Mouse (Mus musculus): Measurements from ENCODE around the gene Irf4. TPM values are rescaled to one million over a fixed set of nuclear protein-coding genes. Genes with fewer than 3 reads are reported as not detected.

Gene Irf4
- polyA plus RNA-seq, 1 experiment: not detected

- Histone ChIP-seq H3K9me3 (no peaks in the 10 kb centered on the region), H3K4me3 (replicated peaks) (peak overlapping the region; percentile 81), H3K27me3 (replicated peaks) (peaks cover 69% of the 10 kb centered on the region), H3K4me1 (peaks cover 20% of the 10 kb centered on the region), H3K36me3 (replicated peaks; ENCODE audit: low read length) (no peaks in the 10 kb centered on the region)
- TF ChIP-seq FLI1 (IDR thresholded peaks at IDR 0.05; ENCODE audit: low read length) (no peak), GATA1 (IDR thresholded peaks at IDR 0.05; ENCODE audit: borderline replicate concordance, low read length) (no peak)
Measured at GRCm38 (mm10) chr13:30750461-30751303, 1.7 kb downstream of the Irf4 start.

- Histone ChIP-seq H3K4me3 (replicated peaks) (no peak overlapping the region), H3K4me1 (peaks cover 20% of the 10 kb centered on the region)
- TF ChIP-seq GATA1 (IDR thresholded peaks at IDR 0.05; ENCODE audit: borderline replicate concordance, low read length) (no peak), FLI1 (IDR thresholded peaks at IDR 0.05; ENCODE audit: low read length) (no peak)
Measured at GRCm38 (mm10) chr13:30751304-30751580, 2.2 kb downstream of the Irf4 start.

DNA sequence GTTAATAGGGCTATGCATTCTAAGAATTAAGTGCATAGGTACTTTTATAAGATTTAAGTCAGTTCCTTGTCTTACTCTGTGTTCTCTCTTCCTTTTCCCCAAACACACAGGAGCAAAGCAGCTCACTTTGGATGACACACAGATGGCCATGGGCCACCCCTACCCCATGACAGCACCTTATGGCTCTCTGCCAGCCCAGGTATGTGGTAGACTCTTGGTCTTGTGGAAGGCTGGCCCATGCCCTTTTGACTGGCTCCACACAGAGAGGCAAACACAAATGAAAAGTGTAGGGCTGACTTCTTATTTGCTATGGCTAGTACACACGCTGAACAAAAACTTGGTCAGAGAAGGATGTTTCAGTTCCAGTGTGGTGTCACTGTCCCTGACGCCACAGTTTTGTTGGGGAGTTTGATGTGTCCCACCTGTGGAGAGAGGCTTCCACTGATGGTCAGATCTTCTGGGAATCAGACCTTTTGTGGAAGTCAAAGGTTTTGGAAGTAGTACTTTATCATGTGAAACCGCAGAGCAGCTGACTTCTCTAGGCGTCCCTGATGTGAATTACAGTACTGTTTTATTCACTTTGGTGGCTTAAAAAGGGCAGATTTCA lies 3.7 kb downstream of the Irf4 start:
- no peaks in the 10 kb centered on the region for H3K36me3 ChIP-seq (replicated peaks; ENCODE audit: low read length)
- TF ChIP-seq FLI1 (IDR thresholded peaks at IDR 0.05; ENCODE audit: low read length) (no peak), GATA1 (IDR thresholded peaks at IDR 0.05; ENCODE audit: borderline replicate concordance, low read length) (no peak)
- H3K4me1 ChIP-seq: peaks cover 20% of the 10 kb centered on the region
- H3K27me3 ChIP-seq (replicated peaks): peaks cover 63% of the 10 kb centered on the region
- no peak overlapping the region for H3K4me3 ChIP-seq (replicated peaks)
- no peaks in the 10 kb centered on the region for H3K9me3 ChIP-seq

More at GRCm38 (mm10) chr13:30751304-30751580, 2.2 kb downstream of the Irf4 start:
- H3K9me3 ChIP-seq: no peaks in the 10 kb centered on the region
- H3K27me3 ChIP-seq (replicated peaks): peaks cover 66% of the 10 kb centered on the region
- no peaks in the 10 kb centered on the region for H3K36me3 ChIP-seq (replicated peaks; ENCODE audit: low read length)

DNA sequence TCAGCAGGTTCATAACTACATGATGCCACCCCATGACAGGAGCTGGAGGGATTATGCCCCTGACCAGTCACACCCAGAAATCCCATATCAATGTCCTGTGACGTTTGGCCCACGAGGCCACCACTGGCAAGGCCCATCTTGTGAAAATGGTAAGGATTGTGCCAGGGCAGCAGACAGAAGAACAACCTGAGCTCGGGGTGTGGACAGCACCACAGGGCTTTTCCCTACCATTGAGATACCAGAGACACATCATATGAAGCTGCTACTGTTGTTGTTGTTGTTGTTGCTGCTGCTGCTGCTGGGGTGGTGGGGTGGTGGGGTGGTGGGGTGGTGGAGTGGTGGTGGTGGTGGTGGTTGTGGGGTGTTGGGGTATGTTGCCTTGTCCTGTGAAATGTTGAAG lies 4.4 kb downstream of the Irf4 start:
- Histone ChIP-seq H3K4me1 (peaks cover 20% of the 10 kb centered on the region), H3K27me3 (replicated peaks) (peaks cover 55% of the 10 kb centered on the region), H3K36me3 (replicated peaks; ENCODE audit: low read length) (no peaks in the 10 kb centered on the region)

DNA sequence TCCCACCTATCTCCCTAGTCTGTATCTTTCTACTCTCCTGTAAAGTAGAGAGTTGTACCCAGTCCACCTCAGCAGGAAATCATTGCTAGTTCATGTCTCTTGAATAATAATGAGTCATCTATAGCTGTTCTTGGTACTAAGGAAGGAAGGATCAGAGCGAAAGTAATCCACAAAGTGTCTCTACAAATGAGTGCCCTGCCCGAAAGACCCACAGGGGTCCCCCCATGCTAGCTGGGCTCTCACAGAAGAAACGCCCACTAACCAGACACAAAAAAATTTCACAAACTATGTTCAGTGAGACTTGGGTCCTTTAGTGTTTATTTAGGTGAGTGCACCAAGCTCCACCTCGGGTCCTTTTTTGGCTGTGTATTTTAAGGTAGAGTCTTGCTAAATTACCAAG lies 5.0 kb downstream of the Irf4 start:
- no peak for TF ChIP-seq GATA1 (IDR thresholded peaks at IDR 0.05; ENCODE audit: borderline replicate concordance, low read length)
- TF ChIP-seq FLI1 (IDR thresholded peaks at IDR 0.05; ENCODE audit: low read length): no peak
- Histone ChIP-seq H3K4me3 (replicated peaks) (no peak overlapping the region), H3K4me1 (peaks cover 15% of the 10 kb centered on the region), H3K9me3 (no peaks in the 10 kb centered on the region), H3K27me3 (replicated peaks) (peaks cover 49% of the 10 kb centered on the region), H3K36me3 (replicated peaks; ENCODE audit: low read length) (no peaks in the 10 kb centered on the region)

More for the DNA sequence above, 4.4 kb downstream of the Irf4 start:
- Histone ChIP-seq H3K4me3 (replicated peaks) (no peak overlapping the region), H3K9me3 (no peaks in the 10 kb centered on the region)
- TF ChIP-seq GATA1 (IDR thresholded peaks at IDR 0.05; ENCODE audit: borderline replicate concordance, low read length) (no peak), FLI1 (IDR thresholded peaks at IDR 0.05; ENCODE audit: low read length) (no peak)

- H3K36me3 ChIP-seq (replicated peaks; ENCODE audit: low read length): no peaks in the 10 kb centered on the region
- no peak for TF ChIP-seq GATA1 (IDR thresholded peaks at IDR 0.05; ENCODE audit: borderline replicate concordance, low read length)
- no peak for TF ChIP-seq FLI1 (IDR thresholded peaks at IDR 0.05; ENCODE audit: low read length)
- H3K27me3 ChIP-seq (replicated peaks): peaks cover 42% of the 10 kb centered on the region
- H3K4me3 ChIP-seq (replicated peaks): no peak overlapping the region
- H3K9me3 ChIP-seq: no peaks in the 10 kb centered on the region
- H3K4me1 ChIP-seq: peaks cover 6% of the 10 kb centered on the region; the same call in 1 of the 2 replicates
Measured at GRCm38 (mm10) chr13:30754825-30755476, 5.9 kb downstream of the Irf4 start.

- peaks cover 35% of the 10 kb centered on the region for H3K27me3 ChIP-seq (replicated peaks)
- no peak for TF ChIP-seq FLI1 (IDR thresholded peaks at IDR 0.05; ENCODE audit: low read length)
- no peak for TF ChIP-seq GATA1 (IDR thresholded peaks at IDR 0.05; ENCODE audit: borderline replicate concordance, low read length)
- H3K9me3 ChIP-seq: no peaks in the 10 kb centered on the region
- H3K36me3 ChIP-seq (replicated peaks; ENCODE audit: low read length): no peaks in the 10 kb centered on the region
- H3K4me3 ChIP-seq (replicated peaks): no peak overlapping the region
- peaks cover 2% of the 10 kb centered on the region; the same call in 1 of the 2 replicates for H3K4me1 ChIP-seq
Measured at GRCm38 (mm10) chr13:30755577-30755976, 6.6 kb downstream of the Irf4 start.

DNA sequence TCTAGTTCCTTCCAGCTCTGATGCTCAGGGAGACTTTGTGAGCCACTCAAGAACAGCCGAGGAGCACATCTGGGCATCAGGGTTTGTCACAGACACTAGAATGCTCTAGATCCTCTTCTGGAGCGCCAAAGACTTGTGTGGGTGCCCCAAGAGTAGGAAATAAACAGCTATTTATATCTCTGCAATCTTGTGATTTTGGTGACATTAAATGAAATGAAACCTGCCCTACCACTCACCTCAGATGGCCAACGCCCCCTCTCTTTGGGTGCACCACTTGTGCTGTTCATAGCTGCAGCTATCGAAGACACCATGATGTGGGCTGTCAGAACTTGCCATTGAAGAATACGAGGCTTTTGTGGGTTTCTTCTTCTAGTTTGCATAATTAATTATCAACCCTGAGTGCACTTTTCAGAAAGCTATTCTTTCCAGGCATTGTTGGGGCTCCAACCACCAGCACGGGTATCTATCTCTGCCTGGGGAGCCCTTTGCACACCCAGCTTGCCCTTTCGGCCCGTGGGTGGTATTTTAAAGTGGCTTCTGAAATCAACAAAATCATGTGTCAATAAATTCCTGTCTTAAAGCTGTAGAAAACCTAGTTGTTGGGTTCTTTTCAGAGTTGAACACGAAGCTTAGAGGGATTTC lies 7.1 kb downstream of the Irf4 start:
- H3K36me3 ChIP-seq (replicated peaks; ENCODE audit: low read length): no peaks in the 10 kb centered on the region
- H3K4me3 ChIP-seq (replicated peaks): no peak overlapping the region
- peaks cover 30% of the 10 kb centered on the region for H3K27me3 ChIP-seq (replicated peaks)
- no peaks in the 10 kb centered on the region for H3K4me1 ChIP-seq
- H3K9me3 ChIP-seq: no peaks in the 10 kb centered on the region
- TF ChIP-seq GATA1 (IDR thresholded peaks at IDR 0.05; ENCODE audit: borderline replicate concordance, low read length) (no peak), FLI1 (IDR thresholded peaks at IDR 0.05; ENCODE audit: low read length) (no peak)

GRCm38 (mm10) chr13:30757264-30757900 lies 8.4 kb downstream of the Irf4 start:
- Histone ChIP-seq H3K4me1 (no peaks in the 10 kb centered on the region), H3K36me3 (replicated peaks; ENCODE audit: low read length) (no peaks in the 10 kb centered on the region), H3K4me3 (replicated peaks) (no peak overlapping the region), H3K27me3 (replicated peaks) (peaks cover 23% of the 10 kb centered on the region), H3K9me3 (no peaks in the 10 kb centered on the region)
- TF ChIP-seq FLI1 (IDR thresholded peaks at IDR 0.05; ENCODE audit: low read length) (no peak), GATA1 (IDR thresholded peaks at IDR 0.05; ENCODE audit: borderline replicate concordance, low read length) (no peak)

Measured in megakaryocyte, embryonic 14.5 days (primary cell).